In genomic region chr5:36742126-36742848, GRCm38 (mm10) we compare ENCODE assay signal across 8 mouse cellular contexts. TPM values are rescaled to one million over a fixed set of nuclear protein-coding genes. Genes with fewer than 3 reads are reported as not detected.
DNase-seq lines count a peak whose midpoint lies in the region; ATAC-seq and TF ChIP-seq lines count a peak whose summit lies in the region.

No protein-coding gene starts in this region.

- H3K9ac ChIP-seq in midbrain, embryonic 15.5 days, result no peak overlapping the region
- no peak overlapping the region for H3K9ac ChIP-seq in intestine, postnatal 0 days (ENCODE audit: low read depth, low read length)
- no peak overlapping the region for H3K9ac ChIP-seq in stomach, postnatal 0 days (ENCODE audit: low read length)

- DNase-seq in midbrain, embryonic 10.5 days (ENCODE audit: low spot score), result peak; percentile 82
- peak; percentile 78 for DNase-seq in cerebellum, adult 9-11 months
- DNase-seq in gastrocnemius, postnatal 10 days, result peak; percentile 87
- DNase-seq in left cerebral cortex, postnatal 4 days, result peak; percentile 85
- DNase-seq in naive thymus-derived CD4-positive, alpha-beta T cell, adult 2 months (ENCODE audit: low read depth), result peak; percentile 86
- DNase-seq in stomach, postnatal 0 days (ENCODE audit: low spot score), result peak; percentile 86

- TF ChIP-seq EP300 in stomach, postnatal 0 days (optimal IDR thresholded peaks at IDR 0.05), result no peak

- no peak for ATAC-seq in midbrain, embryonic 15.5 days (replicated peaks)
- peak; percentile 63 for ATAC-seq in intestine, postnatal 0 days
- peak; percentile 53 for ATAC-seq in stomach, postnatal 0 days (ENCODE audit: low FRiP score, low TSS enrichment)

- intact Hi-C loops in left cerebral cortex, postnatal 4 days (cut with DNase I), result loop anchor here (5.0 to 10.0 kb wide), 3 partner anchors 140 to 767 kb away; no protein-coding TSS in a partner anchor

- H3K4me3 ChIP-seq in midbrain, embryonic 10.5 days, result no peak overlapping the region
- no peak overlapping the region for H3K4me3 ChIP-seq in midbrain, embryonic 15.5 days
- peak overlapping the region; percentile 20; the same call in 1 of the 2 replicates for H3K4me3 ChIP-seq in intestine, postnatal 0 days (ENCODE audit: low read depth, low read length)
- peak overlapping the region; percentile 15; the same call in 1 of the 2 replicates for H3K4me3 ChIP-seq in stomach, postnatal 0 days (ENCODE audit: low read depth, low read length)

- no peaks in the 10 kb centered on the region for H3K27me3 ChIP-seq in midbrain, embryonic 10.5 days (ENCODE audit: low read depth, poor library complexity, severe bottlenecking)
- H3K27me3 ChIP-seq in midbrain, embryonic 15.5 days (replicated peaks), result no peaks in the 10 kb centered on the region
- no peaks in the 10 kb centered on the region for H3K27me3 ChIP-seq in intestine, postnatal 0 days (replicated peaks; ENCODE audit: control insufficient read depth, insufficient read depth, low read length)
- no peaks in the 10 kb centered on the region for H3K27me3 ChIP-seq in stomach, postnatal 0 days (ENCODE audit: control insufficient read depth, insufficient read depth, low read length)

- H3K27ac ChIP-seq in midbrain, embryonic 10.5 days (replicated peaks), result no peak overlapping the region
- no peak overlapping the region for H3K27ac ChIP-seq in midbrain, embryonic 15.5 days
- H3K27ac ChIP-seq in intestine, postnatal 0 days (ENCODE audit: low read depth, low read length), result no peak overlapping the region
- H3K27ac ChIP-seq in stomach, postnatal 0 days (replicated peaks), result no peak overlapping the region

- 45% methylated on average over 16 of the region's 16 CpGs for WGBS in midbrain, embryonic 10.5 days
- 40% methylated on average over 16 of the region's 16 CpGs for WGBS in midbrain, embryonic 15.5 days
- 19% methylated on average over 16 of the region's 16 CpGs for WGBS in intestine, postnatal 0 days
- 33% methylated on average over 16 of the region's 16 CpGs for WGBS in stomach, postnatal 0 days

- no peak overlapping the region for H3K4me2 ChIP-seq in midbrain, embryonic 15.5 days
- peak overlapping the region; percentile 63 for H3K4me2 ChIP-seq in intestine, postnatal 0 days (replicated peaks; ENCODE audit: low read depth)
- peak overlapping the region; percentile 42 for H3K4me2 ChIP-seq in stomach, postnatal 0 days (replicated peaks; ENCODE audit: low read depth)

- peak; percentile 96 for TF ChIP-seq CTCF in intestine, postnatal 0 days (IDR thresholded peaks at IDR 0.05; ENCODE audit: low read depth)
- peak; percentile 97 for TF ChIP-seq CTCF in stomach, postnatal 0 days (IDR thresholded peaks at IDR 0.05; ENCODE audit: low read depth)

- no peaks in the 10 kb centered on the region for H3K36me3 ChIP-seq in midbrain, embryonic 10.5 days
- no peaks in the 10 kb centered on the region for H3K36me3 ChIP-seq in midbrain, embryonic 15.5 days (replicated peaks)
- H3K36me3 ChIP-seq in intestine, postnatal 0 days (ENCODE audit: control insufficient read depth, insufficient read depth), result no peaks in the 10 kb centered on the region
- no peaks in the 10 kb centered on the region; the same call in 1 of the 2 replicates for H3K36me3 ChIP-seq in stomach, postnatal 0 days (ENCODE audit: control insufficient read depth, insufficient read depth, low read length)

- peaks cover 16% of the 10 kb centered on the region for H3K4me1 ChIP-seq in midbrain, embryonic 10.5 days
- H3K4me1 ChIP-seq in midbrain, embryonic 15.5 days, result peaks cover 14% of the 10 kb centered on the region
- 0 out of 2 replicates have a peak, but pooled peaks cover 3% of the 10 kb centered on the region for H3K4me1 ChIP-seq in intestine, postnatal 0 days (replicated peaks; ENCODE audit: control insufficient read depth, insufficient read depth, low read length)
- no peaks in the 10 kb centered on the region for H3K4me1 ChIP-seq in stomach, postnatal 0 days (replicated peaks; ENCODE audit: control insufficient read depth, insufficient read depth)

- no peaks in the 10 kb centered on the region for H3K9me3 ChIP-seq in midbrain, embryonic 10.5 days (replicated peaks)
- H3K9me3 ChIP-seq in midbrain, embryonic 15.5 days, result no peaks in the 10 kb centered on the region
- no peaks in the 10 kb centered on the region for H3K9me3 ChIP-seq in intestine, postnatal 0 days (ENCODE audit: control insufficient read depth)
- no peaks in the 10 kb centered on the region for H3K9me3 ChIP-seq in stomach, postnatal 0 days (ENCODE audit: control insufficient read depth, low read length)

RNA-seq across cellular contexts. Expression of gene Bloc1s4, which starts 6.2 kb away (rescaled TPM):
- polyA plus RNA-seq in midbrain, embryonic 10.5 days (2016; fragmentation: Nextera tagmentation; extraction: Ambion mirVana), result 21.1 and 23.5 TPM in 2 replicates
- polyA plus RNA-seq in midbrain, embryonic 15.5 days (2015; fragmentation: Nextera tagmentation; extraction: Ambion mirVana), result 27.9 and 31.3 TPM in 2 replicates
- 10 to 100 TPM in 1 of 2 experiments, 1 to 10 TPM in 1; 9.8 to 11.0 TPM for total RNA-seq in gastrocnemius, postnatal 10 days (2021)
- 22.0 and 22.5 TPM in 2 replicates for polyA plus RNA-seq in intestine, postnatal 0 days (2015; fragmentation: Nextera tagmentation; extraction: Ambion mirVana)
- total RNA-seq in left cerebral cortex, postnatal 4 days (2021), result 10 to 100 TPM; 15.2 to 17.5 TPM
- 21.4 and 22.2 TPM in 2 replicates for polyA plus RNA-seq in stomach, postnatal 0 days (2015; fragmentation: Nextera tagmentation; extraction: Ambion mirVana)

RNA-seq across cellular contexts. Expression of gene D5Ertd579e, which starts 46.5 kb away (rescaled TPM):
- 23.7 and 29.3 TPM in 2 replicates for polyA plus RNA-seq in midbrain, embryonic 10.5 days (2016; fragmentation: Nextera tagmentation; extraction: Ambion mirVana)
- polyA plus RNA-seq in midbrain, embryonic 15.5 days (2015; fragmentation: Nextera tagmentation; extraction: Ambion mirVana), result 40.3 and 44.0 TPM in 2 replicates
- total RNA-seq in gastrocnemius, postnatal 10 days (2021), result 10 to 100 TPM; 51.2 to 67.3 TPM
- polyA plus RNA-seq in intestine, postnatal 0 days (2015; fragmentation: Nextera tagmentation; extraction: Ambion mirVana), result 19.6 and 22.5 TPM in 2 replicates
- total RNA-seq in left cerebral cortex, postnatal 4 days (2021), result 10 to 100 TPM; 82.6 to 89.0 TPM
- polyA plus RNA-seq in stomach, postnatal 0 days (2015; fragmentation: Nextera tagmentation; extraction: Ambion mirVana), result 21.5 and 22.7 TPM in 2 replicates

RNA-seq across cellular contexts. Expression of gene Mrfap1, which starts 54.3 kb away (rescaled TPM):
- polyA plus RNA-seq in midbrain, embryonic 10.5 days (2016; fragmentation: Nextera tagmentation; extraction: Ambion mirVana), result 443 and 463 TPM in 2 replicates
- 289 and 308 TPM in 2 replicates for polyA plus RNA-seq in midbrain, embryonic 15.5 days (2015; fragmentation: Nextera tagmentation; extraction: Ambion mirVana)
- 100 to 1,000 TPM; 319 to 321 TPM for total RNA-seq in gastrocnemius, postnatal 10 days (2021)
- polyA plus RNA-seq in intestine, postnatal 0 days (2015; fragmentation: Nextera tagmentation; extraction: Ambion mirVana), result 379 and 386 TPM in 2 replicates
- total RNA-seq in left cerebral cortex, postnatal 4 days (2021), result 100 to 1,000 TPM; 358 TPM
- polyA plus RNA-seq in stomach, postnatal 0 days (2015; fragmentation: Nextera tagmentation; extraction: Ambion mirVana), result 310 and 322 TPM in 2 replicates

Comparison
In these comparisons a context has a peak if more than half of its experiments do, and no peak if none do; other contexts are left out.
1. H3K4me3 ChIP-seq: peak in intestine, postnatal 0 days (single experiment) and stomach, postnatal 0 days (single experiment); none in midbrain, embryonic 10.5 days (single experiment) and midbrain, embryonic 15.5 days (single experiment).
2. Peak in every context shown above with its lines, with median percentiles within 50 percentile points of each other: DNase-seq.